Mouse (Mus musculus): ENCODE measurements around the gene Nsfl1c. TPM values are rescaled to one million over a fixed set of nuclear protein-coding genes. Genes with fewer than 3 reads are reported as not detected.
"Not testable (repeated sequence)": the region's sequence is repeated elsewhere in the genome, so short reads cannot be mapped to it uniquely, and the experiment has no call there.

The Nsfl1c gene
- 28.0 and 142 TPM in 2 replicates for polyA plus RNA-seq (2012; ENCODE audit: insufficient read depth, low replicate concordance)

DNA sequence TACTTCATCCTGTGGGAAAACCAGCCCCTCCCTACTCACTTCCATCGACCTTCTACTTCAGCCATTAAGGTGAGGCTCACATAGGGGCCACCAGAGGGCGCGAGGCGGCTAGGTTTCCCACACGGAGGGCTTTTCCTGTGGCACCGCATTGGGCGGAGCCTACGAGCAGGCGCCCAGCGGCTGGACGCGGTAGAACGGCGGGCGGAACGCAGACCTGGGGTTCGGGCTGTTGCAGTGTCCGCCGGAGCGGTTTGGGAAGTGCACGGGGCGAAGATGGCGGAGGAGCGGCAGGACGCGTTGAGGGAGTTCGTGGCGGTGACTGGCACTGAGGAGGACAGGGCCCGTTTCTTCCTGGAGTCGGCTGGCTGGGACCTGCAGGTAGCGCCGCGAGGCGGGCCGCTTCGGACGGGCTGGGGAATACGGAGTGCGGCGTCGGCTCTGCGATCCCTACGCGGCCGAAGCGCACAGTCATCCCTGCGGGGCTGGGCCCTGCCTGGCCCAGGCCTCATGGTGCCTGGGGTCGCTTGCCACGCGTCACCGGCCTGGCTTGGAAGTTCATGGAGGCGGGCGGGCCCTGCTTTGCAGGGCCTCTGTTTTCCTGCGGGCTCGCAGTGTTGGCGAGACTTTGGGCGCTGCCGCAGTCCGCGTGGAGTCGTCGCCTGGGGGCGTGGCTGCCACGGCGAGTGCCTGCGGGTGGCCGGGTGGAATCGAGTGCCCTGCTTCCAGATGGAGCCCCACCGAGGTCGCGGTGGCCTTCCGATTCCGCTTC is at the start of gene Nsfl1c:
Nsfl1c (plus strand) TSS at position 148 of the 769 bp plus-strand sequence.
- H3K36me3 ChIP-seq (replicated peaks; ENCODE audit: low read length): peaks cover 30% of the 10 kb centered on the region
- peaks cover 15% of the 10 kb centered on the region for H3K4me1 ChIP-seq
- TF ChIP-seq FLI1 (IDR thresholded peaks at IDR 0.05; ENCODE audit: low read length): no peak
- TF ChIP-seq GATA1 (IDR thresholded peaks at IDR 0.05; ENCODE audit: borderline replicate concordance, low read length): no peak

GRCm38 (mm10) chr2:151476053-151476452 is 17.9 kb upstream of the Nsfl1c start, which contains the start of gene 4921509C19Rik:
Gene 4921509C19Rik (minus strand): TSS chr2:151476153.
- not testable (repeated sequence) for H3K36me3 ChIP-seq (replicated peaks; ENCODE audit: low read length); H3K4me1 ChIP-seq; H3K4me3 ChIP-seq (replicated peaks); H3K27me3 ChIP-seq (replicated peaks); H3K9me3 ChIP-seq

More for the DNA sequence above, at the start of gene Nsfl1c:
- H3K27me3 ChIP-seq (replicated peaks): peaks cover 4% of the 10 kb centered on the region
- peak within 1 kb of the TSS; percentile 94 for H3K4me3 ChIP-seq (replicated peaks)
- H3K9me3 ChIP-seq: no peaks in the 10 kb centered on the region

DNA sequence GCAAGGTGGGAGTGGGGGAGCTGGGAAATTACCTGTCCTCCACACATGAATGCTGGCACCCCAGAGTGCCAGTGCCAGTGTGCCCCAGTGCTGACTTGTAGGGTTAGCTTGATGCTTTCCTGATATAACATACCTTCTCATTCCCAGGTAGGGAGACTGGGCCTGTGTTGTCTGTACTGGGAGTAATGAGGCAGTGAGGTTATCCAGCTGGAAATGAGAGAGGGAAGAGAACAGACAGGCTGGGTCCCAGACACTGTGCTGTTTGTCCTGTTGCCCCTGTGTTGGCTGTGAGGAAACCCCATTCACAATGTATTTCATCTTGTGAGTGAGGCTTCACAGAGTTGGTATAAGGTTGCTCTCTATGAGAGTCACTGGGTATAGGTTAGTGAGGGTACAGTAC is 7.5 kb upstream of the Nsfl1c start:
- no peaks in the 10 kb centered on the region for H3K36me3 ChIP-seq (replicated peaks; ENCODE audit: low read length)
- TF ChIP-seq FLI1 (IDR thresholded peaks at IDR 0.05; ENCODE audit: low read length): no peak
- no peak for TF ChIP-seq GATA1 (IDR thresholded peaks at IDR 0.05; ENCODE audit: borderline replicate concordance, low read length)
- H3K9me3 ChIP-seq: no peaks in the 10 kb centered on the region
- peaks cover 3% of the 10 kb centered on the region; the same call in 1 of the 2 replicates for H3K4me1 ChIP-seq
- peaks cover 16% of the 10 kb centered on the region for H3K27me3 ChIP-seq (replicated peaks)
- H3K4me3 ChIP-seq (replicated peaks): no peak overlapping the region

- H3K4me1 ChIP-seq: peaks cover 15% of the 10 kb centered on the region
- H3K27me3 ChIP-seq (replicated peaks): no peaks in the 10 kb centered on the region
- TF ChIP-seq FLI1 (IDR thresholded peaks at IDR 0.05; ENCODE audit: low read length): no peak
- peaks cover 69% of the 10 kb centered on the region for H3K36me3 ChIP-seq (replicated peaks; ENCODE audit: low read length)
- H3K4me3 ChIP-seq (replicated peaks): no peak overlapping the region
- no peaks in the 10 kb centered on the region for H3K9me3 ChIP-seq
Measured at GRCm38 (mm10) chr2:151498358-151498757, 4.4 kb downstream of the Nsfl1c start.

GRCm38 (mm10) chr2:151500442-151501007 is 6.5 kb downstream of the Nsfl1c start:
- H3K4me1 ChIP-seq: peaks cover 3% of the 10 kb centered on the region
- no peak overlapping the region for H3K4me3 ChIP-seq (replicated peaks)
- H3K27me3 ChIP-seq (replicated peaks): no peaks in the 10 kb centered on the region
- H3K36me3 ChIP-seq (replicated peaks; ENCODE audit: low read length): peaks cover 91% of the 10 kb centered on the region
- no peaks in the 10 kb centered on the region for H3K9me3 ChIP-seq
- TF ChIP-seq FLI1 (IDR thresholded peaks at IDR 0.05; ENCODE audit: low read length) (no peak), GATA1 (IDR thresholded peaks at IDR 0.05; ENCODE audit: borderline replicate concordance, low read length) (no peak)

DNA sequence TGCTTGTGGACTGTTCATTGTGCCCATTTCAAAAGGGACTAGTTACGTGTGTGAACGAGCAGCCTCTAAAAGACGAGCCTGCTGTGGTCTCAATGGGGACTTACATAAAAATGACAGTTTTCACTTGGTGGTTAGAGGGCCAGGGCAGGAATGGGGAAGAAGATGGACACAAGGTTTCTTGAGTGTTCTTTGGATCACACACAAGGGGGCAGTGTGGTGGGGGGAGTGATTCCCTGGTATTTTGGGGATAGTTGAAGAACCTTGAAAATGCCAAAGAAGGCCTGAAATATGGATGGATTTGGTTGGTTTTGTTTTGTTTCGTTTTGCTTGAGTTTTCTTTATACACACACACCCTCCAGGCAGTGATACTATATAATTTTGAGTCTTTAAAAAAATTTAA is 10.2 kb downstream of the Nsfl1c start:
- Histone ChIP-seq H3K36me3 (replicated peaks; ENCODE audit: low read length) (peaks cover 93% of the 10 kb centered on the region), H3K27me3 (replicated peaks) (no peaks in the 10 kb centered on the region)
- no peak for TF ChIP-seq GATA1 (IDR thresholded peaks at IDR 0.05; ENCODE audit: borderline replicate concordance, low read length)
- TF ChIP-seq FLI1 (IDR thresholded peaks at IDR 0.05; ENCODE audit: low read length): no peak

DNA sequence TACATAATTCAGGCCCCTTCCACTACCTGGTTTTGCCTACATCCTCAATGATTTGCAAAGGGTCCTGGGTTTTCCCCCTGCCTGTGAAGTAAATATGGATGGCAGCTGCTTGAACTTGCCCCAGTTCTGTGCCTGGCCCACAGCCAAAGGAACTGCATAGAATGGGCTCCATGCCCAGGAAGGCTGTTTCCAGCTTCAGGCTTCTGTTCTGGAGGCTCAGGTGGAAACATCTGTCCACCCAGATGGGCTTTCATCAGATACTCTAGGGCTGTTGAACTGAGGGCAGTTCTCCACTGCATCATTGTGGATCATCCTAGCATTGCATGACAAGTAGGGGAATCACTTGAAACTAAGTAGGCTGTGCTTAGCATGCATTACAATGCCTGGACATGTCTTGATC is 18.2 kb downstream of the Nsfl1c start:
- Histone ChIP-seq H3K4me3 (replicated peaks) (no peak overlapping the region), H3K27me3 (replicated peaks) (no peaks in the 10 kb centered on the region), H3K36me3 (replicated peaks; ENCODE audit: low read length) (peaks cover 92% of the 10 kb centered on the region), H3K9me3 (no peaks in the 10 kb centered on the region), H3K4me1 (peaks cover 10% of the 10 kb centered on the region)
- TF ChIP-seq FLI1 (IDR thresholded peaks at IDR 0.05; ENCODE audit: low read length) (no peak), GATA1 (IDR thresholded peaks at IDR 0.05; ENCODE audit: borderline replicate concordance, low read length) (no peak)

More for the DNA sequence above, 10.2 kb downstream of the Nsfl1c start:
- H3K4me1 ChIP-seq: no peaks in the 10 kb centered on the region
- H3K9me3 ChIP-seq: no peaks in the 10 kb centered on the region
- no peak overlapping the region for H3K4me3 ChIP-seq (replicated peaks)

- peaks cover 86% of the 10 kb centered on the region for H3K36me3 ChIP-seq (replicated peaks; ENCODE audit: low read length)
Measured at GRCm38 (mm10) chr2:151513525-151514285, 19.7 kb downstream of the Nsfl1c start.

DNA sequence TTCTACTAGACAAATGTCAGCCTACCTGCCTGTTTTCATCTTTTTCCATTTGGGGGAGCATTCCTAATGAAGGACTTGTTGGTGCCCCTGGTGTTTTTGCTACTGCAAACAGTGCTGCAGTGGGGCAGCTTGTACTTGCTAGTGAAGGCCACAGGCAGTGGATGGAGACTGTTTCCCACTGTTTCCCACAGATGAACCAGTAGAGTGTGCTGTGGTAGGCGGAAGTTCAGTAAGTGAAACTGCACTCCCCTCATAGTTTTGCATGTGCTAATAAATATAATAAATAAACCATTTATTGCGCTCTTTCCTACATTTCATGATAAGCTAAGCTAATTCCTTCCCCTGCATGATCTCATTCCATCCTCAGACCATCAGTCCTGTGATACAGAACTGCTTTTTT is 25.0 kb downstream of the Nsfl1c start:
- Histone ChIP-seq H3K27me3 (replicated peaks) (peaks cover 4% of the 10 kb centered on the region), H3K4me3 (replicated peaks) (no peak overlapping the region), H3K36me3 (replicated peaks; ENCODE audit: low read length) (peaks cover 52% of the 10 kb centered on the region), H3K4me1 (peaks cover 4% of the 10 kb centered on the region), H3K9me3 (no peaks in the 10 kb centered on the region)
- no peak for TF ChIP-seq FLI1 (IDR thresholded peaks at IDR 0.05; ENCODE audit: low read length)
- TF ChIP-seq GATA1 (IDR thresholded peaks at IDR 0.05; ENCODE audit: borderline replicate concordance, low read length): no peak

More at GRCm38 (mm10) chr2:151513525-151514285, 19.7 kb downstream of the Nsfl1c start:
- Histone ChIP-seq H3K9me3 (no peaks in the 10 kb centered on the region), H3K4me3 (replicated peaks) (no peak overlapping the region), H3K4me1 (peaks cover 10% of the 10 kb centered on the region), H3K27me3 (replicated peaks) (no peaks in the 10 kb centered on the region)
- TF ChIP-seq GATA1 (IDR thresholded peaks at IDR 0.05; ENCODE audit: borderline replicate concordance, low read length): no peak
- TF ChIP-seq FLI1 (IDR thresholded peaks at IDR 0.05; ENCODE audit: low read length): no peak
